Mouse (Mus musculus) neutrophil, adult 5-6 weeks (primary cell): ENCODE data around the gene Jund. TPM values are rescaled to one million over a fixed set of nuclear protein-coding genes. Genes with fewer than 3 reads are reported as not detected.

Experiments
- ATAC-seq: fragments of 151-379, 151-347 bp; 2 replicates; pipeline ENCODE4 v1.8.0; 2017; ENCODE audit warnings: mild to moderate bottlenecking, moderate TSS enrichment; ENCODE audit not compliant: insufficient number of reproducible peaks, poor library complexity, low FRiP score, severe bottlenecking; ENCODE audit errors: extremely low read depth
- total RNA-seq: library from RNA; stranded (forward); fragments of 200-1000 nt; gene quantifications from 2 replicates; pipeline ENCODE4 v1.2.3, GENCODE M21; 2017

Gene Jund
- total RNA-seq, 1 experiment from 2014 or later, result 316 TPM

DNA sequence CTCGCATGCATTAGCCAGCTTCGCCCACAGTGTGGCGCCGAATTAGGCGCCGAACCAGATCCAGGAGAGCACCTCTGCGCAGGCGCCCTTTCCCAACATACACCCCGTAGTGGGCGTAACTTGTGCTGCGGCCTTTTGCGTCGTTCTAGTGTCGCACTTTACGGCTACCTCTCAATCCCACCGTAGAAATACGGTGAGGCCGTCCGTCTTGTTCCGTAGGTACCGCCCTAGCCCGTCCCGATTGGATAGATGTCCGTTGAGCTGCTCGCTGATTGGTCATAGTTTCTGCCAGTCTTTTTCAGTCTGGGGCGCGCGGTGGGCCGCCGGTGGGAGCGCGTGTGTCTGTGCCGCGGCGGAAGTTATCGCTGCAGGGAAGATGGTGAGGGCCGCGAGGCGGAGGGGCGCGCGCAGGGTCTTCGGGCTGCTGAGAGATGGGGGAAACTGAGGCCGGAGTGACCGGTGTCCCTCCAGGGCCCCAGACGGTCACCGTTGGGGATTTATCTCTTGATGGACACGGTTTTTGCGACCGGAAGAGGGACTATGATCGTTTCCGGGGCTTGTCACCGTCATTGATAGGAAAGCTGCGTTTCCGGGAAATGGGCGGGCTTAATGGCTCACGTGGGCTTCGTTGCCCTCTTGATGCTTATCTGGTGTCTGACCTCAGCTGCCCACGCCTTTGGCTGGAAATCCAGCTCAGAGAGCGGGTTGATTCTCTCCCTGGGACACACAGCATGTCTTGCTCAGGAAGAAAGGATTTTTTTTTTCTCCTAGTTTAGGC, 25.5 kb upstream of the Jund start, which contains the start of gene Lsm4:
Gene Lsm4 (plus strand): TSS at position 170 of the 778 bp plus-strand sequence.
- ATAC-seq, result peak; percentile 91

DNA sequence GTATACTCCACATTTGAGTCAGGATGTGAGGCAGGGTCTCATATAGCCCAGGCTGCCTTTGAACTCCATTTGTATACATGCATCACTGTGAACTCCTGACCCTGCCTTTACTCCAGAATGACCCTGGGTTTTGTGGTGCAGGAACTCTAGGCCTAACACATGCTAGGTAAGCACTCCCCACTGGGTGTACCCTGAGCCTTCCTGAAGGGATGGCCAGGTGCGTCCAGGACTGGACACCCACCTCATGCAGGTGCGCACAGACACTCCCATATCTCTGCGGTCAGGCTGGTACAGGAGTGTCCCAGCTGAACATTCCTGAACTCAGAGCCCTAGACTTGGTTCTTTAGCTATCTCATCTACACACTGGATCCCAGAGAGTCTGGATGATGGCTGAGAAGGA, 24.6 kb upstream of the Jund start:
- ATAC-seq, result no peak

DNA sequence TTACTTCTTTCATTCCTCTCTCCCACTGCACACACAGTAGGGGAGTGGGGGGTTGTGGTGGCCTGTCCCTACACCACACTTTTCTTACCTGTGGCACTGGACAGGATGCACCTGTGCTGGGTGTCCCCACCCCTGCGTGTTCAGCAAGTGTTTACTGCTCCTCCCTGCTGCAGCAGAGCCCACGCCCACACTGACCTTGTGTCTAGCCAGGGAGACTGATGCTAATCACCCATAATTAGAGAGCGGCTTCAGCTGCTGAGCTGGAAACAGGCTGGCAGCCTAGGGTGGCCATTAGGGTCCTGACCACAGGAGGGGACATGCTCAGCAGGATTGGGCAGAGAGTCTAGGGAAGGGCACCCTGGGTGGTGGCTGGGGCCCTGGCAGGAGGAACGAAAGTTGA, 24.0 kb upstream of the Jund start:
- ATAC-seq, result no peak

DNA sequence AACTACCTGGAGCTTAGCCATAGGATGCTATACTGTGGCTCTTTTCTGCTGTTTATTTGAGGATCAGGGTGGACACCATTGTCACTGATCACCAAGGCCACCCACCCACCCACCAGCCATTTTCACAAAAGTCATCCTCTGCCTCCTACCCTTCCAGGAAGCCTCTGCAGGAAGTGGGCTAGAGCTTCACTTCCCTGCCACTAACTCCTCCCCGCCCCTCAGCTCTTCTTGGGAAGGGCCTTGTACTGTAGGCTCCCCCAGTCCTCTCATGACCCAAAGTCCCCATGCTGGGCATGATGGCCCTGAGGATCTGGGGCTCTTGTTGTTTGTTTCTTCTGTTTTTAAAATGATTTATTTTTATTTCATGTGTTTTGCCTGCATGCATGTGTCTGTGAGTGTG, 23.4 kb upstream of the Jund start:
- no peak for ATAC-seq

DNA sequence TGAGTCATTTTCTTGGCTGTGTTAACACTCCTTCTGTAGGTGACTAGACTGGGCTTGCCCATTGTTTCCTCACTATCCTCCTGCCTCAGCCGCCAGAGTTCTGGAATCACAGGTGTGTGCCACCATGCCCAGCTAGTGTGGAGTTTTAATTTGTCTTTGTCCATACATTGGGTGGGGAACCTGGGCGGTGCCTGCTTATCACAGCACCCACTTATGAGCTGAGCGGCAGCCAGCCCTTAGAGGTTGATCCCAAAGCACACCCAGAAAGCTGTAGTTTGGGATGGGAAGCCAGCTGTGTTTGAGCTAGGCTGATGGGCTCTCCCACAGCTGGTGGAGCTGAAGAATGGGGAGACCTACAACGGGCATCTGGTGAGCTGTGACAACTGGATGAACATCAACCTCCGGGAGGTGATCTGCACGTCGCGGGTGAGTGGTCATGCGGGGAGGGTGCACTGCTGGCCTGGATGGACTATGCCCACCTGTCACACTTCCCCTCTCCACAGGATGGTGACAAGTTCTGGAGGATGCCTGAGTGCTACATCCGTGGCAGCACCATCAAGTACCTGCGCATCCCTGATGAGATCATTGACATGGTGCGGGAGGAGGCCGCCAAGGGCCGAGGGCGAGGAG, 21.2 kb upstream of the Jund start:
- ATAC-seq, result no peak

DNA sequence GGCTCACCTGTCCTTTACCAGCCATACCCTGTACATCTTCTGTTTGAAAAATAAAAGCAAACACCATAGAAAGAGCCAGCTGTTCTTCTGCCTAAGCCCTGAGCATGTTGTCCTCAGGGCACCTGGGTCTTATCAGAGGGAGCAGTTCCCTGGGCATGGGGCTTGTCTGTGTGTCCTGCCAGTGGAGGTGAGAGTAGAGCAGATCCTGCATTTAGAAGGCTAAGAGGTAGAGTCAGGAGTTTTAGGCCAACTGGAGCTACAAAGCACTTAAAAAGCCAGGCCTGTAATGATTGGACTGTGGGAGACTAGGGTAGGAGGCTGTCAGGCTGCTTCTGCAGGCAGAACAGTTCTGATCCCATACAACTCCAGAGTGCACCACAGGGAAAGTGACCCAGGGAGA, 20.1 kb upstream of the Jund start:
- no peak for ATAC-seq

DNA sequence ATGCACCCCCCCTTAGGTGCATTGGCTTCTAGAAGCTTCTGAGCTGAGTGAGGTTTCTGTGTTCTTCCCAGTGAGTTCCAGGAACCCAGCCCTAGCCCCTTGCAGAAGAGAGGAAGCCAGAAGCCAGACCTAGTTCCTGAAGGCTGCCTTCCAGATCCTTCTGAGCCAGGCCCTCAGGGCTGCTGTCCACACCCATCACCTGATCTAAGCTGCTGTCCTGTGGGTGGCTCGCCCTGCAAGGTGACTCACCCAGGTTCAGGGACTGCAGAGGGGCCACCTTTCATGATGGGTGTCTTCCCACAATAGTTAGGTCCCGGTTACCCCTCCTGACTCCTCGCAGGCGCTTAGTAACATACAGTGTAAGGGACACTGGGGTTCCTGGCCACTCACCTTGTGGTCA, 19.3 kb upstream of the Jund start:
- ATAC-seq, result no peak

DNA sequence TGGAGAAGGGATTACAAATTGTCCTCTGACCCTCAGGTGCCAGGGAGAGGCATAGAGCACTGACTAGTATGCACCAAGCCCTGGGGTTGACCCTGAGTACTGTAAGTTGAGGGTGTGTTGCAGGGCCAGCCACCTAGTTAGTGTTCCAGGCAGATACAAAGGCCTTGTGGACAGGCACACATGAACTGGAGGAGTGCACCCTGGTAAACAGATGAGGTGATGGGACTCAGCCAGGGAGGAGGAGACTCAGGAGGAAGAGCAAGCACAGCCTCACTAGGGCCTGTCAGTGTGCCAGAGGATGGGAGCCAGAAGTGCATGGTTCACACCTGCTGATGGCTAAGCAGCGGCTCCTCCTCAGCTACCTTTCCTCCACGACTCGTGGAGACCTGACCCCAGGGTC, 18.7 kb upstream of the Jund start:
- no peak for ATAC-seq

DNA sequence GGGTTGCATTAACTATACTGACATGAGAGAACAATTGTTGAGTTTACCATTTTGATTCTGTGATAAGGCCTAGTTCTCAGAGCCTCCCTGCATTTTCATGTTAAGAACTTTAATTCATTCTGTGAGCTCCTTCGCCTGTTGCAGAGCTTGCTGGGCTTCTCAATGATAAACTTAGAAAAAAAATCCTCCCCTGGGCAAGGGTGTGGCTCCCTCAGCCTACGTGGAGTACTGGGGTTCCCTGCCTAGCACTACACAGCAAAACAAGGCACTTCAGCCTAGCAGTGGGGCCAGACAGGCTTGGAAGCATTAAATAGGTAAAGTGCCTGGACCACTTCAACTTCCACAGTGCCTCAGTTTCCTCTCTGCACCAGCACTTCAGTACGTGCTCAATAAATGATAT, 17.3 kb upstream of the Jund start:
- ATAC-seq, result no peak

DNA sequence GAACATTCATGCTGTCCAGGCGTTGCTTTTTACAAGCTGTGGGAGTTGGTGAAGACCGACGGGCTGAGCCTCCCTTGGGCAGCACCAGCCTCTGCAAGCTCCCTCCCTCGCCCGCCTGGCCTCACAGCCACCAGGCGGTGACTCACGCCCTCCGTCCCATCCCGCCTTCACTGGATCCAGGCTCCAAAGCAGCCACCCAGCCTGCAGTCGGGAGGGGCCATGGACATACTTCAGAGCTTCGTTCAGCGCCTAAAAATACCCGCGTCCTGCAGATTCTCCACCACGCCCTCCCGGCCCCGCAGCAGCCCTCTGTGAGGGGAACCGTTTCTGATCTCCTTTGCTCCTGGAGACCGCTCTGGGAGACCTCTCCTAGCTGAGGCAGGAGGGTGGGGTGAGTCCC, 16.6 kb upstream of the Jund start:
- ATAC-seq, result no peak

DNA sequence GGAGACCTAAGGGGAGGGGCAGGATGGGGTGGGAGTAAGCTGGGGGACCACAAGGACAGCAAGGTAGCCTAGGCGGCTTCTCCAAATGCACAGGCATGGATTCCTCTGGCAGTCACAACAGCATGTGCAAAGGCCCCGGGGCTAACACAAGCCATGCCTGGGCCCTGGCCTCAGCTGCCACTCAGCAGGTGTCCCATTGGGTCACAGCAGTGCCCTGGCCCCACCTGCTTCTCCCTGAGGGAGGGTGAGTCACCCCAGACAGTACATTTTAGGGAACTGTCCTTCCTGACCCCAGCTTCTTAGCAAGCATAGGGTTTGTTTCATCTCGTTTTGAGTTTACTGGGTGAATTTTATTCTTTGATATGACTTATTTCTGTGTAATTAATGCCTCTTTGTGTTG, 16.1 kb upstream of the Jund start:
- ATAC-seq, result peak; percentile 67

DNA sequence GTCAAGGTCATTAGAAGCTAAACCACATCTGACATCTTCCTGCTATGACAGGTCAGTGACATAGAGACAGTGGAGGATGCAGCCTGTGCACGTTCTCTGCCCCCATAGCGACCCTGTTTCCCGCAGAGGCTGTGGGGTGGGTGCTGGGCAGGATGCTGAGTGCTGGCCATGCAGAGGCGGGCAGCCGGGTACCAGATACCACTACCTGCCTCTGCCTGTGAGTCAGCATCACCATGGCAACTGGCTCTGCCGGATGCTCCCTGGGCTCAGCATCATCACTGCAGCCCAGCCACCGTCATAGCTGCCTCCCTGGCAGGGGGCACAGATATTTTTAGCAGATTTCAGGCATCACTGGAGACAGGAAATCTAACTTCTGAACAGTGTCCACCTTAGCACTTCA, 14.5 kb upstream of the Jund start:
- no peak for ATAC-seq

DNA sequence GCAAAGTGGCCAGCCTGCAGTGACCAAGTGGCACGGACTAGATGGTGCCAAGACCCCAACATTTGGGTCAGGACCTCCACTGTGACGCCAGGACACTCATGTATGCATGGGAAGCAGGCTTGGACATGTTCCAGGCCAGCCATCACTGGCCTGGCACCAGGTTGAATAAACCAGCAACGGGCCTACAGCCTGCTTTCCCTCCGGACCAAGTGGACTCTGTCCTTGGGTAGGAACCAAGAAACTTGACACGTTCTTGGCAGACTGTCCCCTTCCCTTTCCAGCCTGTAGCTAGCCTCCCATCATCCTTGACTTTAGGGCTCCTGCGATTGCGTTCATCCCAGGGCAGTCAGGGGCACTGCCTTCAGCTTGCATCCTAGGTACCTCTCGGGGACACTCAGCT, 11.2 kb upstream of the Jund start:
- ATAC-seq, result no peak

DNA sequence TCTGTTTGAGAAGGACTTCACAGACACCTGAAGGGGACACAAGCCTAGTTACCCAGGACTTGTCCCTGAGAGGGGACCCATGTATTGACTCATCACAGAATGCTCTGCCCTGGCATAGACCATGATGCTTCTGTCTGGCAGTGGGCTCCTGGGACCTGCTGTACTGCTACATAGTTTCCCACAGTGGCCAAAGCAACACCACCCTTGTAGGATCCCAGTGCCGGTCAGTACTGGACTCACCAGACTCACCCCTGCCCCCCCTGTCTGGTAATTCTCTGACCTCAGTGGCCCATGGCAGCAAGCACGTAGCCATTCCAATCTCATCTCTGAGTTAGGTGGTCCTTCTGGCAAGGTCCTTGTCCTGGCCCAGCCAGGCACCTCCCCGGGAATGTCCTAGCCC, 10.6 kb upstream of the Jund start:
- no peak for ATAC-seq

DNA sequence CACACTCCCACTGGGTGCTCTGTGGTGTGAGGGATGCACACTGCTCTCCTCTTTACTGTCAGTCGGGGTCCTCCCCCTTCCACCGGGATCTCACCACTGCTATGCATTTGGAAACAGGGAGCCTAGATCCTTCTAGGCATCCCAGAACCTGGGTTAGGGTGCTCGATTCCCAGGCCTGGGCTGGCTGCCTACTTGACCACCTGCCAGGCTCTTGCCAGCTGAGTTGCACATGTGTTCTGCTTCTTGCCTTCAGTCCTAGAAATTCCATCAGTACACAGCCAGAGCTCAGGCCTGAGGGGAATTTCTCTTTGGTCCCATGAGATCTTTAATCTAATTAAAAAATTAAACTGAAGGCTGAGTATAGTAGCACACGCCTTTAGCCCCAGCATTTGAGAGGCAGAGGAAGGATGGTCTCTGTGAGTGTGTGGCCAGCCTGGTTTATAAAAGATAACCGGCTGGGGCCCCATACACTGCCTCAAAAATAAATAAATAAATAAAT, 8.8 kb upstream of the Jund start:
- ATAC-seq, result no peak

DNA sequence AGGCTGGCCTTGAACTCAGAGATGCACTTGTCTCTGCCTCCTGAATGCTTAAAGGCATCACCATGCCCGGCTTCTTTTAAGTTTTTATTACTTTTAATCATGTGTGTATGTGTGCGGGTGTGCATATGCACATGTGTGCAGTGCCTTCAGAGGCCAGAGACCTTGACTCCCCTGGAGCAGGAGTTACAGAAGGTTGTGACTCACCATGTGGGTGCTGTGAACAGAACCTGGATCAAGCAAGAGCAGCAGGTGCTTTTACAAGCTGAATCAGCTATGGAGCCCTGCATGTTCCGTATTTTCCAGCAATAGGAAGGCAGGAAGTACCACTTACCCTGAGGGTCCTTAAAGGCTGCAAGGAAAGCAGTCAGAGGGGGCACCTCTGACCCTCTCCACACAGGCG, 7.5 kb upstream of the Jund start:
- ATAC-seq, result no peak

DNA sequence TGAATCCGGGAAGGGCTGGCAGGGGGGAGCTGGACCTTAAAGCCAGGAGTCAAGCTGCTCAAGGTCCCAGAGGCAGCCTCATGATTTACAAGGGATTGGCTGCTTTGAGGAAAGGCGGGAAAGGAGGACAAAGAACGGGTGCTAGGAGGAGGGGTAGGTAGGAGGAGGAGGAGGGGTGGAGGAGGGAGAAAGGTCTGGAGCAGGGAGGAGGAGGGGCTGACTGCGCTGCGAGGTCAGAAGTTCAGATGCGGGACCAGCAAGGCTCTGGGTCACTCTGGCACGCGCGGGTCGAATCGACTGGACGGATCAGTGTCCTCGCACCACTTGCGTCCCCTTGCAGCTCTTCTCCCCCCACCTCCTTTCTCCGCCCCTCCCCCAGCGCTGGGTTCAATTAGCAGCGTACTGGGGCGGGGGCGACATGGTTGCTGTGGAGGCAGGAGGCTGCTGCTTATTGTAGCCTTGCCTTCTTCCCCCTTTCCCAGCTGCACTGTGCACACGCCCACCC, 7.0 kb upstream of the Jund start:
- no peak for ATAC-seq

DNA sequence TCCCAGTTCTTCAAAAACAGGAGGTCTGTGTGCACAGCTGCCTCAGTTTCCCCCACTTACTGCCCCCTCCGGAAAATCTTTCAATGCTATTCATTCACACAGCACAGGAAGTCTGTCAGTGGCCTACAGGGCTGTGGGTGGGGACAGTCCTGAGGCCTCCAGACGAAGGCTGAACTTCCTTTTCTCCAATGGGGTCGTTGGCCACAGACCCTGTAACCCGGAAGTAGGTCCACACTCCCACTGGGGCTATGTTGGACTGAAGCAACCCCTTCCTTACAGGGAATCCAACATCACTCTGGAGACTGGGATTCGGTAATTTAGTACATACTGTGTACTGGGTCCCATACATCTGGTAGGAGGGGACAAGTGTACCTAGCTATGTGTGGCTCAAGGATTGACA, 5.1 kb upstream of the Jund start:
- no peak for ATAC-seq

DNA sequence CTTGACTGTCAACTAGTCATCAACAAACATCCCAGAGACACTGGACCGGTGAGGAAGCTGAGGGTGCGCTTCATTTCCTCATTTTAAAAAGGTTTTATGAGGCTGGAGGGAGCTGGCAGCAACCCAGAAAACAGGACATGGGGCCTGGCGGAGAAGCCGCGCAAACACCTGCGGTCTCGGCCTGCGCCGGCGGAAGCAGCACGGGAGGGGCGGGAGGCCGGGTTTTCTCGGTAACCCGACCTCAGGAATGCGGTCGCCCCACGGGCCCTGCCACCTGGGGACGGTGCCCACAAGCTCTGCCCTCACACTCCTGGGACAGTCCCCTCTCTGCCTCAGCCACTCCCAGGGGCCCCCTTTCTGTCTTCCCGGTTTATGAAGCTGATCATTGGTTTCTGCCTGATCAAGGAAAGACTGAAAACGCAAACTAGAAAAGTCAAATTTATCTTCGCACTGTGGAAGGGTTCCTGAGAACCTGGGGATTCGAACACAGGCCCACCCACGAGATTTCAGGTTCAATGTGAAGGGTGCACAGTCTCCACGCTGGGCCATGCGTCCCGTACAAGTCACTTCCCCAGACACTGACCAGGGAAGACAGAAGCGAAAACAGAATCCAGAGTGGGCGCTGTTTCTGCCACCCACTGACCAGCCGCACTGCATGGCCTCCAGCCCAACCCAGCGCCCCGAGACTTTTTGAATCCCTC, 3.3 kb upstream of the Jund start:
- ATAC-seq, result peak; percentile 21
